Mouse (Mus musculus) midbrain, embryonic 10.5 days (tissue): Measurements from ENCODE around the gene Klhl8. TPM values are rescaled to one million over a fixed set of nuclear protein-coding genes. Genes with fewer than 3 reads are reported as not detected.
A peak's percentile ranks its signal among the peaks of the same experiment; 100 is the strongest.

Experiments
- DNase-seq: peaks from one replicate; pipeline ENCODE4 v3.0.0-alpha.2; 2017; ENCODE audit warnings: low spot score
- H3K27ac ChIP-seq: fragments of 300-500 bp; sonication (generic); replicated peaks from 2 replicates; pipeline ENCODE4 v1.5.1; 2016; ENCODE audit warnings: mild to moderate bottlenecking
- H3K27me3 ChIP-seq: fragments of 300-500 bp; sonication (generic); 2 replicates; pipeline ENCODE4 v1.6.1; 2016; ENCODE audit warnings: low read depth, mild to moderate bottlenecking; ENCODE audit not compliant: poor library complexity, severe bottlenecking
- H3K36me3 ChIP-seq: fragments of 300-500 bp; sonication (generic); 2 replicates; pipeline ENCODE4 v1.6.1; 2016; ENCODE audit warnings: mild to moderate bottlenecking, moderate library complexity
- H3K4me1 ChIP-seq: fragments of 300-500 bp; sonication (generic); 2 replicates; pipeline ENCODE4 v1.6.1; 2016
- H3K4me3 ChIP-seq: fragments of 300-500 bp; sonication (generic); 2 replicates; pipeline ENCODE4 v1.5.1; 2016; ENCODE audit warnings: mild to moderate bottlenecking, moderate library complexity
- H3K9me3 ChIP-seq: fragments of 300-500 bp; sonication (generic); replicated peaks from 2 replicates; pipeline ENCODE4 v1.6.1; 2016; ENCODE audit warnings: mild to moderate bottlenecking
- WGBS: fragments of 180-500 bp; shearing (Covaris S2); methylation state at CpG from one replicate; pipeline ENCODE4 v1.1.7; 2016; 5-methylcytosine and 5-hydroxymethylcytosine counted together
- polyA plus RNA-seq: library from polyadenylated mRNA; unstranded; fragments of >200 nt; fragmentation: Nextera tagmentation; extraction: Ambion mirVana; gene quantifications from 2 replicates; pipeline ENCODE4 v1.2.1, GENCODE M21; 2016

The Klhl8 gene
- polyA plus RNA-seq, 1 experiment from 2014 or later: 11.5 TPM

DNA sequence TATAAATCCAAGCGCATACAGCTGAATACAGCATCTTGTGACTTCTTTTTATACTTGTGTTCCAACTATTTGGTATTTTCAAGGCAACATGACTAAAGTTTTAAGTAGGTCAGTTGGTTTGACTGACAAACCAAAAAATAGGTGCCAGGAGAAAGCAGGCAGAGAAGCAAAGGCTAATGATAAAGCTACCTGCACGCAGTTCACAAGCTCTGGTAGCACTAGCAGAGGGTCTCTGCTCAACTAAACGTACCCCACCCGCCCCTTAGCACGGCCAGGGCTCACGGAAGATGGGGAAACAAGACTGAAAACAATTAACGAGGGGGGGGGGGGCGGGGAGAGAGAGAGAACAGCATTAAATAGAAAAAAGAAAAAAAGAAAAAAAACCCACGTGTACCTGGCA, 903 bp downstream of the Klhl8 start:
- H3K4me3 ChIP-seq: peak overlapping the region; percentile 90
- H3K4me1 ChIP-seq: peaks cover 16% of the 10 kb centered on the region
- no peaks in the 10 kb centered on the region for H3K9me3 ChIP-seq
- H3K36me3 ChIP-seq: no peaks in the 10 kb centered on the region
- peaks cover 17% of the 10 kb centered on the region for H3K27me3 ChIP-seq
- 17% methylated on average over 8 of the region's 9 CpGs for WGBS
- H3K27ac ChIP-seq: no peak overlapping the region
- DNase-seq: no peak

DNA sequence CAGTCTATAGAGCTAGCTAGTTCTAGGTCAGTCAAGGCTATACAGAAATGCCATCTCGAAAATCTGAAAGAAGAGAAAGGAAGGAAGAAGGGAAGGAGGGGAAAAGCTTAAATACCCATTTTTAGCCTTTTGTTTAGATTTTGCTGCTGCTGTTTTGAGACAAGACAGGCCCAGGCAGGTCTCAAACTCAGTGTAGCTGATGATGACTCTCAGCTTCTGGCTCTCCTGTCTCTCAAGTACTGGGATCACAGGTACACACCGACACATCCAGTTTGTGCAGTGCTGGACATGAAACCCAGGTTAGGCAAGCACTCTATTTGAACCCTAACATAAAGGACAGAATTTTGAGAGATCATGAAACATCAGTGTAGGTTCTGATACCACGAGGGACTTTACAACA, 1.6 kb downstream of the Klhl8 start:
- H3K36me3 ChIP-seq: no peaks in the 10 kb centered on the region
- H3K27me3 ChIP-seq: peaks cover 17% of the 10 kb centered on the region
- H3K9me3 ChIP-seq: no peaks in the 10 kb centered on the region
- peaks cover 16% of the 10 kb centered on the region for H3K4me1 ChIP-seq
- 78% methylated on average over 3 of the region's 3 CpGs for WGBS
- no peak for DNase-seq
- H3K4me3 ChIP-seq: no peak overlapping the region
- H3K27ac ChIP-seq: no peak overlapping the region

DNA sequence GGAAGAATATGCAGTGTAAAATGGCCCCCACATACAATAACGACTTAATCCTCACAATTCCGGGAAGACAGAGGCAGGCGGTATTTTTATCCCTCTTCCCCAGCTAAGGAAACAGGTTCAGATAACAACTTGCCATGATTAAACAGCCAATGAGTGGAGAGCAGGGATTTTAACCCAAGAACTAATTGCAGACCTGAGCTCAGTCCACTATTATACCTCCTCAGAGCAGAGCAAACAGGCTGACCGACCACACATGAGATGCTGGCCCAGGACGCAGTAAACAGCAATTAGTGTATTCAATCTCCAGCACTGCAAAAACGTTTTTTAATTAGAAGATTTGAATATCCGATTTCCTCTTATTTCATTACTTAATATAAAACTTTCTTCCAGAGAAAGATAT, 2.2 kb downstream of the Klhl8 start:
- no peak overlapping the region for H3K27ac ChIP-seq
- peaks cover 16% of the 10 kb centered on the region for H3K4me1 ChIP-seq
- no peak overlapping the region for H3K4me3 ChIP-seq
- H3K9me3 ChIP-seq: no peaks in the 10 kb centered on the region
- DNase-seq: no peak
- WGBS: 64% methylated on average over 7 of the region's 7 CpGs
- no peaks in the 10 kb centered on the region for H3K36me3 ChIP-seq
- H3K27me3 ChIP-seq: peaks cover 17% of the 10 kb centered on the region

DNA sequence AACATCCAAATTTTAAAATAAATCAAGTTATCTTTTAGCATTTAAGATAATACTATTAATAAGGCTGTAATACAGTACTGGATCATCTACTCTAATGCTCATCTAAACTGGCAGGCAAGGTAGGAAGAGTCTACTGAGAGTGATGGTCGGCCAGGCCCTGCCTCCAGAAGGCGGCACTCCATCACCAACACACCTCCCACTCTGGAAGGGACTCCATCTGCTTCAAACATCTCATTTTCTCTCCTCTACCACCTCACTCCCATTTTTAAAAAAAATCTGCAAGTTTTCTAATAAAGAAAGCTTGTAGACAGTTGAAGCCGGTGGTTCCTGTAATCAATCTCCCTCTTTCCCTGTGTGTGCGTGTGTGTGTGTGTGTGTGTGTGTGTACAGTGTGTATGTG, 3.2 kb downstream of the Klhl8 start:
- peaks cover 16% of the 10 kb centered on the region for H3K4me1 ChIP-seq
- peaks cover 11% of the 10 kb centered on the region for H3K27me3 ChIP-seq
- H3K4me3 ChIP-seq: no peak overlapping the region
- WGBS: 91% methylated on average over 4 of the region's 4 CpGs
- no peaks in the 10 kb centered on the region for H3K9me3 ChIP-seq
- no peaks in the 10 kb centered on the region for H3K36me3 ChIP-seq
- DNase-seq: no peak
- H3K27ac ChIP-seq: no peak overlapping the region

DNA sequence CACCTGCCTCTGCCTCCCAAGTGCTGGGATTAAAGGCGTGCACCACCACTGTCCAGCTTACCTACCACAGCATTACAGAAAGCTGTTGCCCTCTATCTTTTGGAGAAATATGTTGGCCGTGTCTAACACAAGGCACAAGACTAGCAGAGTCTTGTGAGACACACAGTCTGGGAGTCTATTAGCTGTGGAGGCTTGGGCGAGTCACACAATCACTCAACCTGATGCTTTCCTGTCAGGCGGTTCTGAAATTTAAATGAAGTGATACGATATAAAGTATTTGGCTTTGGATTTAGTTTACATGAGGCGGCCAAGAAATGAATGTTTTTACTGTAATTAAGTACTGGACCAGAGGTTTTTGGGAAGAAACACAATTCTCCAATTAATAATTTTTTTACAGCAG, 4.9 kb downstream of the Klhl8 start:
- DNase-seq: no peak
- no peak overlapping the region for H3K4me3 ChIP-seq
- peaks cover 14% of the 10 kb centered on the region for H3K4me1 ChIP-seq
- no peaks in the 10 kb centered on the region for H3K9me3 ChIP-seq
- H3K36me3 ChIP-seq: no peaks in the 10 kb centered on the region
- 94% methylated on average over 6 of the region's 6 CpGs for WGBS
- no peak overlapping the region for H3K27ac ChIP-seq
- peaks cover 11% of the 10 kb centered on the region for H3K27me3 ChIP-seq

DNA sequence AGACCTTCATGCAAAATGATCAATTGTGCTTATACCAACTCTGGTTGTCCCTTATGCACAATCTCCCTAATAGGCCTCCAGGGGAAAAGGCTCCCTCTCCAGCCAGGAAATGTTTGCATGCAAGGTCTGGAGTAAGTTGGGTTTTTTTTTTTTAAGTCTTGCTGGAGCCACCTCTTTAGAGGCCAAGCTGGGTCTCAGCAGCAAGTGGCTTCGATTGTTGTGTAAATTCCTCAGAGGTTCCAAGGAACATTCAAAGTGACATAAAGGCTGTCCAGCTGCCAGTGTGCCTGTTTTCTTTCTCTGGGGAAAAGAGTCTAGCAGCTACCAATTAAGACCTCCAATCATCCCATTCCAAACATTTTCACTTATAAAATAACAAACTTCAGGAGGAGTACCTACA, 12.7 kb downstream of the Klhl8 start:
- Histone ChIP-seq H3K4me3 (no peak overlapping the region), H3K27ac (peak overlapping the region; percentile 57; the same call in 1 of the 2 replicates), H3K9me3 (no peaks in the 10 kb centered on the region), H3K27me3 (no peaks in the 10 kb centered on the region), H3K36me3 (no peaks in the 10 kb centered on the region), H3K4me1 (peaks cover 13% of the 10 kb centered on the region)
- 11% methylated on average over 1 of the region's 1 CpGs for WGBS
- DNase-seq: no peak

DNA sequence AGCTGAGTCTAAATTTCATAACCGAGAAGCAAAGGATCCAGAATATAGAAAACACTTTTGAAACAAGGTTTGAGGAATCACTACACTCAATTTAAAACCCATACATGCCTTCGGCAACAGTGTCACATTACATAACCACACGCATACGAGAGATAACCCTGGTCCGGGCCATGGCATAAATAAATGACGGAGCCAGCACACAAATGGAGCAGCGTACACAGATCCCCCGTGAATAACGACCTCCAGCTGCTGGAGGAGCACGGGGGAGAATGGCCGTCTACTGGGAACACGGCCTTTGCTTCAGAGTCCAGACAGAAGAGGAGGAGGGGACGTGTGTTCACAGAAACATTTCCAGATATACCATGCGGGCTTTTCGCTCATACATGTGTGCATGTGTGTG, 21.3 kb downstream of the Klhl8 start:
- Histone ChIP-seq H3K4me1 (no peaks in the 10 kb centered on the region), H3K36me3 (no peaks in the 10 kb centered on the region), H3K27ac (no peak overlapping the region), H3K27me3 (no peaks in the 10 kb centered on the region), H3K9me3 (no peaks in the 10 kb centered on the region), H3K4me3 (no peak overlapping the region)
- DNase-seq: no peak
- 89% methylated on average over 15 of the region's 15 CpGs for WGBS

DNA sequence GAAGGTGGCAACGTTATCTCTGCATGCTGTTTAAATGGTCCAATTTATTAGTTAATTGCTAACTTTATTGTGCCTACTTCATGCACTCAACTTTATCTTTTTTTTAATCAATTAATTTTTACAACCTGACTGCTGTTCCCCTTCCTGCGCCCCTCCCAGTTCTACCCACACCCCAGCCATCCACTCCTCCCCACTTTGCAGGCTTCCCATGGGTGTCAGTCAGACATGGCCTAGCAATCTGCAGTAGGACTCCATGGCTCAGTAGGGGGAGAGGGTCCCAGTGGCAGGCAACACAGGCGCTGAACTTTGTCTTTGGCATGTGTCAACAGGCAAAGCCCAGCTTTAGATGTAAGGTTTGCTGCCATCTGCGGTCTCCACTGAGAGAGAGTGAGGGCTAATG, 47.3 kb downstream of the Klhl8 start:
- 91% methylated on average over 4 of the region's 4 CpGs for WGBS
- no peak for DNase-seq
- H3K4me3 ChIP-seq: no peak overlapping the region
- H3K36me3 ChIP-seq: peaks cover 20% of the 10 kb centered on the region
- no peaks in the 10 kb centered on the region for H3K27me3 ChIP-seq
- H3K27ac ChIP-seq: no peak overlapping the region
- no peaks in the 10 kb centered on the region for H3K9me3 ChIP-seq
- H3K4me1 ChIP-seq: no peaks in the 10 kb centered on the region

DNA sequence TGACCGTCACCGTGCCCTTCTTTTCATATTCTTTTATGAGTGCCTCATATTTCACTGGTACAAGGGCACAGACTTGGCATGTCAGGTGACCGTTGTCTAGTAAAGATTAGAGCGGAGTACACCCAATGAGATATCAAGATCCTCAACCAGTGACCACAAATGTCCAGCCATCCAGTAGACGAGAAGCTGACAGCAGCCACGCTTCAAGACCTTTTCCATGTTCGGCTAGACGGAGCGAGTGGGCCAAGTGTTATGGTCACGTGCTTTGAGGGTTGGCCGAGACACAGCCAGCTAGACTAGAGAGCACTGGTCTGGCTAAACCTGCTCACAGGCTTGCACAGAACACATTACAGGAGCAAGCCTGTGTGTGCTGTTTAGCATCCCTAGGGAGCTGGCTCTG, 50.4 kb downstream of the Klhl8 start:
- Histone ChIP-seq H3K9me3 (no peaks in the 10 kb centered on the region), H3K36me3 (peaks cover 9% of the 10 kb centered on the region), H3K27ac (0 out of 2 replicates have a peak overlapping the region, but pooled peaks have one; percentile 17), H3K27me3 (no peaks in the 10 kb centered on the region), H3K4me1 (peaks cover 3% of the 10 kb centered on the region; the same call in 1 of the 2 replicates), H3K4me3 (no peak overlapping the region)
- no peak for DNase-seq
- WGBS: 96% methylated on average over 11 of the region's 11 CpGs

DNA sequence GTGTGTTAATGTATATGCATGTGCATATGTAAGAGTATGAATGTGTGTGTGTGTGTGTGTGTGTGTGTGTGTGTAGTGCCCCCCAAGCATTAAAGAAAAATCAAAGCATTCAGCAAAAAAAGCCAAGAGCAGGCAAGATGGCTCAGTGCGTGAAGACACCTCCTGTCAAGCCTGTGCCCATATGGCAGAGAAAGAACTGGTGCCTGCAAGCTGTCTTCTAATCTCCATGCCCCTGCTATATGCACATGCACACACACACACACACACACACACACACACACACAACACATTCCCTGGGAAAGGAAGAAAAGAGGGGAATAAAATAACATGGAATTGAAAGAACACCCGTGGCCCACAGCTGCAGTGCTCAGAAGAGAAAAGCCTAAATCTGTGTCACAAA, 53.9 kb downstream of the Klhl8 start:
- Histone ChIP-seq H3K4me3 (no peak overlapping the region), H3K36me3 (peaks cover 4% of the 10 kb centered on the region; the same call in 1 of the 2 replicates), H3K4me1 (peaks cover 3% of the 10 kb centered on the region), H3K27ac (no peak overlapping the region), H3K9me3 (no peaks in the 10 kb centered on the region), H3K27me3 (no peaks in the 10 kb centered on the region)
- 95% methylated on average over 2 of the region's 2 CpGs for WGBS
- no peak for DNase-seq

DNA sequence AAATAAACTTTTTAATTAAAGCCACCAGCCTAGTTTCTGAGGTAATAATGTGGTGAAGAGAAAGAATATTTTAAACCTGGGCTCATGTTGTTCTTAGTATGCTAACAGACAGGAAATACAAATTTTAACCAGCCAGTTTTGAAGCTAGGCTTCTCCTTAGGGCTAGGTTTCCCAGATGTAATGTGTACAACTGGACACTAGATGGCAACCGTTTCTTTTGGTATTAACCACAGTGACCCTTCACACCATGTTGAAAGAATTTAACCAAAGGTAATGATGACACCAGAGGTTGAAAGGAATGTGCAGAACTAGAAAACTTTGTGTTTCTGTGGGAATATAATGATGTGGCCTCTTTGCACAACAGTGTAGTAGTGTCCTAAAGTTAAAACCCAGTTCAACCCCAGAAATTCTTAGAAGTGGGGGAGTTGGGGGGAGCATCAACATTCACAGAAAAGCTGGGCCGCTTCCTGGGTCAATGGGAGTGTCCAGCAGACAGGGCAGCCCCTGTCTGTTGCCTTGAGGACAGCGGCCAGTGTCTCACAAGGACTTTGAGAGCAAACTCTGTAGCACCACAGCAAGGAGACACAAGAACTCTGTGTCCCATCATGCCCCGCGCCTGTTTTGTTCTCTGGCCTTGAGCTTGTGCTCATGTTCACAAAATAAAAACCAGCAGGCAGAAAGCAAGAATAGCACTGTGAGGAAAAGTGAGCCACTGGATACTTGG, 54.6 kb downstream of the Klhl8 start:
- Histone ChIP-seq H3K9me3 (no peaks in the 10 kb centered on the region), H3K27ac (no peak overlapping the region), H3K4me1 (peaks cover 3% of the 10 kb centered on the region), H3K36me3 (peaks cover 10% of the 10 kb centered on the region), H3K4me3 (no peak overlapping the region), H3K27me3 (no peaks in the 10 kb centered on the region)
- 66% methylated on average over 5 of the region's 5 CpGs for WGBS
- no peak for DNase-seq

DNA sequence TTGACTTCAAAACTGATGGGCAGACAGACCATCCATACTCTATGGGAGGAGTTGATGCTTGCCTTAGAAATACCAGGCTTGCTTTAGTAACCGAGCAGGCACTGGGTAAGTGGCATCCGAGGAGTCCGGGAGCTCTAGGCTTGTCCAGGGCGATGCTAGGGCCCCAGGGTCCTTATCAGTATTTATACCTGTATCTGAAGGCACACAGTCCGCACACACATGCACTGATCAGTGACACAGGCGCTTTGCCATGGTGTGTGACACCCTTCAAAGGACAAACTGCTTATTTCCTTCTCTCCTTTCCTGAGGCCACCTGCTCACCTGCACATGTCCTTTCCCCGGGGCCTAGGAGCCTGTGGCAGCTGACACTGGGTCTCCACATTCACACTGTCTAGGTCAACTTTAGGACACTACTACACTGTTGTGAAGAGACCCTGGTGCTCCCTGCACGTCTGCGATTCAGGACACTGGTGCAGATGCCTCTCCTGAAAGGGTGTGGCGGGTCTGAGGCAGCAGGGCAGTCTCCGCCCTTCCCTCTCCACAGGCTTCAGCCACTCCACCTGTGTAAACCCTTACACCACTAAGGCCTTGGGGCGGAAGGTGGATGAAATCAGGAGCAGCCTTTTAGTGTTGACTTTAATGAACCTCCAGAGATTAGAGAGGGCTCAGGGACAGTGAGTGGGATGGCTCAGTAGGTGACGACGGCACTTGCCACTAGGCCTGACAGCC, 55.4 kb downstream of the Klhl8 start:
- Histone ChIP-seq H3K27me3 (no peaks in the 10 kb centered on the region), H3K36me3 (peaks cover 17% of the 10 kb centered on the region), H3K4me1 (peaks cover 3% of the 10 kb centered on the region), H3K4me3 (no peak overlapping the region), H3K27ac (no peak overlapping the region), H3K9me3 (no peaks in the 10 kb centered on the region)
- 87% methylated on average over 14 of the region's 14 CpGs for WGBS
- no peak for DNase-seq

DNA sequence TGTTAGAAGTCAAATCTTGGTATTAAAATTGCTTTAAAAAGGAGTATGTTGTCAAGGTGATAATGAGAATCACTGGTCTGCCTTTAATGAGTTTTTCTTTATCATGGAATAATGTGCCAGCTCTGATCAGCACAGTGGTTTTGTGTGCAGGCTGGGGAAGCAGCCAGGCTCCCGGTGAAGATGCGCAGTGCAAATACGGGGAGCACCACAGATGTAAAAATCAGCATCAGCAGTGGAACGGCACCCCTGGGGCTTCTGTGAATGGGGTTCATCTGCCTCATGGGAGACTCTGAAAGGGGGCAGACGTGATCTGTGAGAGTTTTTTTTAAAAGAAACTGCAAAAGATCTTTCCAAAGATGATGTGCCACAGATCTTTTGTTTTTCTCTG, 56.3 kb downstream of the Klhl8 start:
- Histone ChIP-seq H3K4me3 (no peak overlapping the region), H3K27ac (no peak overlapping the region), H3K27me3 (no peaks in the 10 kb centered on the region), H3K9me3 (no peaks in the 10 kb centered on the region), H3K4me1 (peaks cover 3% of the 10 kb centered on the region), H3K36me3 (peaks cover 26% of the 10 kb centered on the region)
- no peak for DNase-seq
- 77% methylated on average over 5 of the region's 5 CpGs for WGBS
